Mouse (Mus musculus) embryonic fibroblast, embryonic 13.5 days (primary cell): ENCODE measurements around the gene Npr1.

Experiments used
- CTCF ChIP-seq: IDR thresholded peaks from 2 replicates; pipeline ENCODE4 v1.5.1; 2011; ENCODE audit warnings: mild to moderate bottlenecking, control low read depth, low read length, moderate library complexity, borderline replicate concordance; ENCODE audit not compliant: insufficient read depth
- POLR2A ChIP-seq: IDR thresholded peaks from 2 replicates; pipeline ENCODE4 v1.6.1; 2011; ENCODE audit warnings: low read depth, mild to moderate bottlenecking, control low read depth, low read length, moderate library complexity

GRCm38 (mm10) chr3:90475151-90475830 lies 9.6 kb upstream of the Npr1 start:
- TF ChIP-seq POLR2A = no peak
- TF ChIP-seq CTCF = no peak
